Mouse (Mus musculus) ES-Bruce4 (cell line): ENCODE measurements around the gene Plpp7. TPM values are rescaled to one million over a fixed set of nuclear protein-coding genes. Genes with fewer than 3 reads are reported as not detected.

Source experiments
- H3K27ac ChIP-seq: 2 replicates; pipeline ENCODE4 v1.5.1; 2012; ENCODE audit warnings: low read length, inconsistent platforms; ENCODE audit not compliant: insufficient read depth
- H3K27me3 ChIP-seq: 2 replicates; pipeline ENCODE4 v1.6.1; 2012; ENCODE audit warnings: mild to moderate bottlenecking, low read length, inconsistent platforms; ENCODE audit not compliant: control insufficient read depth, poor library complexity, insufficient read depth, severe bottlenecking
- H3K36me3 ChIP-seq: 2 replicates; pipeline ENCODE4 v1.6.1; 2012; ENCODE audit warnings: inconsistent platforms, mild to moderate bottlenecking, low read length, moderate library complexity; ENCODE audit not compliant: control insufficient read depth, poor library complexity, insufficient read depth, severe bottlenecking
- H3K4me1 ChIP-seq: one replicate; pipeline ENCODE4 v1.8.1; 2011; ENCODE audit warnings: low read length; ENCODE audit not compliant: control insufficient read depth, insufficient read depth
- H3K4me3 ChIP-seq: 2 replicates; pipeline ENCODE4 v1.5.1; 2011; ENCODE audit warnings: low read depth, mild to moderate bottlenecking, low read length
- H3K9ac ChIP-seq: 2 replicates; pipeline ENCODE4 v1.6.1; 2012; ENCODE audit warnings: low read depth, mild to moderate bottlenecking, inconsistent platforms; ENCODE audit not compliant: poor library complexity, severe bottlenecking
- H3K9me3 ChIP-seq: replicated peaks from 2 replicates; pipeline ENCODE4 v1.6.1; 2012; ENCODE audit warnings: mild to moderate bottlenecking, low read length, inconsistent platforms; ENCODE audit not compliant: control insufficient read depth, poor library complexity, insufficient read depth, severe bottlenecking
- CTCF ChIP-seq: IDR thresholded peaks from one replicate; pipeline ENCODE4 v1.8.1; 2011; ENCODE audit warnings: low read depth, low read length
- EP300 ChIP-seq: IDR thresholded peaks from 2 replicates; pipeline ENCODE4 v1.6.1; 2011; ENCODE audit warnings: low read depth, low read length; ENCODE audit not compliant: insufficient read depth
- POLR2A ChIP-seq: IDR thresholded peaks from one replicate; pipeline ENCODE4 v1.8.1; 2011; ENCODE audit warnings: low read length; ENCODE audit not compliant: insufficient read depth
- polyA plus RNA-seq: library from polyadenylated mRNA; stranded (reverse); fragments of >200 nt; gene quantifications from 2 replicates; pipeline ENCODE4 v1.2.4, GENCODE M21; 2011; ENCODE audit warnings: low read depth; ENCODE audit not compliant: missing spikeins, insufficient read depth, insufficient read length

Plpp7 gene
- polyA plus RNA-seq, 1 experiment, result 1.2 TPM

- Histone ChIP-seq H3K4me1 (no peaks in the 10 kb centered on the region), H3K9ac (no peak overlapping the region), H3K36me3 (no peaks in the 10 kb centered on the region), H3K27me3 (no peaks in the 10 kb centered on the region), H3K27ac (0 out of 2 replicates have a peak overlapping the region, but pooled peaks have one; percentile 5), H3K4me3 (no peak overlapping the region; the same call in 1 of the 2 replicates), H3K9me3 (no peaks in the 10 kb centered on the region)
- TF ChIP-seq EP300, result no peak
- TF ChIP-seq POLR2A, result no peak
- TF ChIP-seq CTCF, result no peak
Measured at GRCm38 (mm10) chr2:32131866-32132566, 36.7 kb downstream of the Plpp7 start.

- TF ChIP-seq EP300 (peak; percentile 45; the same call in 1 of the 2 replicates), CTCF (no peak), POLR2A (no peak)
- Histone ChIP-seq H3K9me3 (no peaks in the 10 kb centered on the region), H3K9ac (no peak overlapping the region), H3K36me3 (no peaks in the 10 kb centered on the region), H3K27me3 (no peaks in the 10 kb centered on the region), H3K4me3 (no peak overlapping the region; the same call in 1 of the 2 replicates), H3K27ac (0 out of 2 replicates have a peak overlapping the region, but pooled peaks have one; percentile 5), H3K4me1 (no peaks in the 10 kb centered on the region)
Measured at GRCm38 (mm10) chr2:32132567-32132992, 37.3 kb downstream of the Plpp7 start.

- TF ChIP-seq CTCF (peak; percentile 73), EP300 (no peak)
- Histone ChIP-seq H3K4me3 (no peak overlapping the region), H3K36me3 (no peaks in the 10 kb centered on the region), H3K9ac (no peak overlapping the region), H3K4me1 (no peaks in the 10 kb centered on the region), H3K27ac (no peak overlapping the region), H3K9me3 (no peaks in the 10 kb centered on the region), H3K27me3 (no peaks in the 10 kb centered on the region)
Measured at GRCm38 (mm10) chr2:32134039-32134438, 38.7 kb downstream of the Plpp7 start.

GRCm38 (mm10) chr2:32137667-32138266 lies 42.4 kb downstream of the Plpp7 start:
- H3K9ac ChIP-seq, result peak overlapping the region; percentile 55
- H3K27ac ChIP-seq, result peak overlapping the region; percentile 33
- H3K4me1 ChIP-seq, result peaks cover 6% of the 10 kb centered on the region
- TF ChIP-seq EP300 (no peak), CTCF (no peak), POLR2A (peak; percentile 17)
- H3K36me3 ChIP-seq, result no peaks in the 10 kb centered on the region
- peak overlapping the region; percentile 74 for H3K4me3 ChIP-seq
- no peaks in the 10 kb centered on the region for H3K9me3 ChIP-seq
- H3K27me3 ChIP-seq, result no peaks in the 10 kb centered on the region

- TF ChIP-seq CTCF, result no peak
- TF ChIP-seq POLR2A, result no peak
Measured at GRCm38 (mm10) chr2:32139377-32139776, 44.0 kb downstream of the Plpp7 start.

GRCm38 (mm10) chr2:32140498-32140934 lies 45.2 kb downstream of the Plpp7 start:
- no peaks in the 10 kb centered on the region for H3K27me3 ChIP-seq
- no peaks in the 10 kb centered on the region for H3K36me3 ChIP-seq
- H3K9me3 ChIP-seq, result no peaks in the 10 kb centered on the region
- TF ChIP-seq POLR2A, result no peak
- 0 out of 2 replicates have a peak, but pooled peaks have one; percentile 37 for TF ChIP-seq EP300
- no peak for TF ChIP-seq CTCF
- peak overlapping the region; percentile 85 for H3K27ac ChIP-seq
- no peak overlapping the region for H3K4me3 ChIP-seq
- H3K9ac ChIP-seq, result no peak overlapping the region
- peaks cover 8% of the 10 kb centered on the region for H3K4me1 ChIP-seq

More at GRCm38 (mm10) chr2:32139377-32139776, 44.0 kb downstream of the Plpp7 start:
- Histone ChIP-seq H3K9me3 (no peaks in the 10 kb centered on the region), H3K27me3 (no peaks in the 10 kb centered on the region), H3K9ac (no peak overlapping the region), H3K4me1 (peaks cover 6% of the 10 kb centered on the region), H3K36me3 (no peaks in the 10 kb centered on the region), H3K27ac (no peak overlapping the region), H3K4me3 (no peak overlapping the region)
